Mouse (Mus musculus) midbrain, embryonic 13.5 days (tissue): ENCODE data around the gene Rtf2. TPM values are rescaled to one million over a fixed set of nuclear protein-coding genes. Genes with fewer than 3 reads are reported as not detected.

ENCODE experiments used
- ATAC-seq: fragments of 200-750 bp; cut with Nextera tagmentation; 2 replicates; pipeline ENCODE4 v1.8.0; 2017; ENCODE audit warnings: mild to moderate bottlenecking, moderate TSS enrichment, moderate library complexity
- H3K27ac ChIP-seq: fragments of 300-500 bp; sonication (generic); 2 replicates; pipeline ENCODE4 v1.5.1; 2015; ENCODE audit warnings: inconsistent platforms, mild to moderate bottlenecking, moderate library complexity
- H3K27me3 ChIP-seq: fragments of 300-500 bp; sonication (generic); 2 replicates; pipeline ENCODE4 v1.6.1; 2015; ENCODE audit warnings: mild to moderate bottlenecking, inconsistent platforms
- H3K36me3 ChIP-seq: fragments of 300-500 bp; sonication (generic); 2 replicates; pipeline ENCODE4 v1.6.1; 2015; ENCODE audit warnings: mild to moderate bottlenecking, inconsistent platforms
- H3K4me1 ChIP-seq: fragments of 300-500 bp; sonication (generic); replicated peaks from 2 replicates; pipeline ENCODE4 v1.6.1; 2015; ENCODE audit warnings: inconsistent platforms
- H3K4me2 ChIP-seq: fragments of 300-500 bp; sonication (generic); replicated peaks from 2 replicates; pipeline ENCODE4 v1.6.1; 2015; ENCODE audit warnings: moderate library complexity, mild to moderate bottlenecking, inconsistent platforms
- H3K4me3 ChIP-seq: fragments of 300-500 bp; sonication (generic); replicated peaks from 2 replicates; pipeline ENCODE4 v1.5.1; 2015; ENCODE audit warnings: mild to moderate bottlenecking, inconsistent platforms
- H3K9ac ChIP-seq: fragments of 300-500 bp; sonication (generic); replicated peaks from 2 replicates; pipeline ENCODE4 v1.6.1; 2015; ENCODE audit warnings: mild to moderate bottlenecking, inconsistent platforms
- H3K9me3 ChIP-seq: fragments of 300-500 bp; sonication (generic); 2 replicates; pipeline ENCODE4 v1.6.1; 2016; ENCODE audit warnings: mild to moderate bottlenecking, inconsistent platforms
- WGBS: fragments of 180-500 bp; shearing (Covaris S2); methylation state at CpG from one replicate; pipeline ENCODE4 v1.1.7; 2015; 5-methylcytosine and 5-hydroxymethylcytosine counted together
- polyA plus RNA-seq: library from polyadenylated mRNA; unstranded; fragments of >200 nt; fragmentation: Nextera tagmentation; extraction: Ambion mirVana; gene quantifications from 2 replicates; pipeline ENCODE4 v1.2.1, GENCODE M21; 2015

Rtf2 gene
- polyA plus RNA-seq, 1 experiment from 2014 or later = 94.2 TPM

- Histone ChIP-seq H3K9ac (no peak overlapping the region), H3K4me3 (no peak overlapping the region), H3K27ac (no peak overlapping the region), H3K27me3 (no peaks in the 10 kb centered on the region), H3K36me3 (no peaks in the 10 kb centered on the region), H3K4me2 (no peak overlapping the region), H3K4me1 (no peaks in the 10 kb centered on the region), H3K9me3 (no peaks in the 10 kb centered on the region)
- WGBS = 52% methylated on average over 7 of the region's 7 CpGs
- 0 out of 2 replicates have a peak, but pooled peaks have one; percentile 40 for ATAC-seq
Measured at GRCm38 (mm10) chr2:172500752-172501316, 60.5 kb downstream of the Rtf2 start.

GRCm38 (mm10) chr2:172501341-172501740 lies 61.0 kb downstream of the Rtf2 start:
- H3K27ac ChIP-seq = no peak overlapping the region
- H3K9me3 ChIP-seq = no peaks in the 10 kb centered on the region
- no peaks in the 10 kb centered on the region for H3K4me1 ChIP-seq
- no peak overlapping the region for H3K9ac ChIP-seq
- 1% methylated on average over 4 of the region's 4 CpGs for WGBS
- H3K4me2 ChIP-seq = no peak overlapping the region
- H3K36me3 ChIP-seq = no peaks in the 10 kb centered on the region
- no peaks in the 10 kb centered on the region for H3K27me3 ChIP-seq
- peak; percentile 55; the same call in 1 of the 2 replicates for ATAC-seq
- H3K4me3 ChIP-seq = no peak overlapping the region

GRCm38 (mm10) chr2:172502168-172502567 lies 61.8 kb downstream of the Rtf2 start:
- no peak overlapping the region for H3K9ac ChIP-seq
- H3K27ac ChIP-seq = no peak overlapping the region
- no peak overlapping the region for H3K4me3 ChIP-seq
- H3K36me3 ChIP-seq = no peaks in the 10 kb centered on the region
- H3K9me3 ChIP-seq = no peaks in the 10 kb centered on the region
- 73% methylated on average over 14 of the region's 14 CpGs for WGBS
- H3K4me1 ChIP-seq = no peaks in the 10 kb centered on the region
- no peak overlapping the region for H3K4me2 ChIP-seq
- no peaks in the 10 kb centered on the region for H3K27me3 ChIP-seq
- no peak for ATAC-seq

- ATAC-seq = no peak
- H3K4me3 ChIP-seq = no peak overlapping the region
- H3K4me2 ChIP-seq = no peak overlapping the region
- no peaks in the 10 kb centered on the region for H3K27me3 ChIP-seq
- H3K9ac ChIP-seq = no peak overlapping the region
- no peak overlapping the region for H3K27ac ChIP-seq
- no peaks in the 10 kb centered on the region for H3K9me3 ChIP-seq
- no peaks in the 10 kb centered on the region for H3K36me3 ChIP-seq
- 85% methylated on average over 7 of the region's 7 CpGs for WGBS
- H3K4me1 ChIP-seq = no peaks in the 10 kb centered on the region
Measured at GRCm38 (mm10) chr2:172506121-172506520, 65.8 kb downstream of the Rtf2 start.

- no peaks in the 10 kb centered on the region for H3K36me3 ChIP-seq
- H3K4me2 ChIP-seq = no peak overlapping the region
- H3K4me3 ChIP-seq = no peak overlapping the region
- H3K27me3 ChIP-seq = no peaks in the 10 kb centered on the region
- no peaks in the 10 kb centered on the region for H3K4me1 ChIP-seq
- H3K27ac ChIP-seq = no peak overlapping the region
- no peak for ATAC-seq
- no peaks in the 10 kb centered on the region for H3K9me3 ChIP-seq
- 92% methylated on average over 15 of the region's 15 CpGs for WGBS
- H3K9ac ChIP-seq = no peak overlapping the region
Measured at GRCm38 (mm10) chr2:172510056-172510712, 69.8 kb downstream of the Rtf2 start.

- H3K27ac ChIP-seq = no peak overlapping the region
- WGBS = 59% methylated on average over 3 of the region's 3 CpGs
- no peak overlapping the region for H3K4me3 ChIP-seq
- H3K27me3 ChIP-seq = no peaks in the 10 kb centered on the region
- no peak overlapping the region for H3K9ac ChIP-seq
- ATAC-seq = no peak
- H3K4me2 ChIP-seq = no peak overlapping the region
- no peaks in the 10 kb centered on the region for H3K4me1 ChIP-seq
- no peaks in the 10 kb centered on the region for H3K36me3 ChIP-seq
- H3K9me3 ChIP-seq = no peaks in the 10 kb centered on the region
Measured at GRCm38 (mm10) chr2:172510899-172511298, 70.5 kb downstream of the Rtf2 start.

GRCm38 (mm10) chr2:172516407-172516992 lies 76.1 kb downstream of the Rtf2 start:
- no peaks in the 10 kb centered on the region for H3K4me1 ChIP-seq
- no peak overlapping the region for H3K27ac ChIP-seq
- no peak overlapping the region for H3K4me2 ChIP-seq
- H3K27me3 ChIP-seq = 0 out of 2 replicates have a peak, but pooled peaks cover 6% of the 10 kb centered on the region
- H3K36me3 ChIP-seq = no peaks in the 10 kb centered on the region
- H3K4me3 ChIP-seq = no peak overlapping the region
- whole genome bisulfite sequencing = 28% methylated on average over 11 of the region's 11 CpGs
- H3K9me3 ChIP-seq = no peaks in the 10 kb centered on the region
- ATAC-seq = no peak
- no peak overlapping the region for H3K9ac ChIP-seq

Other genes starting within 250 kb of the Rtf2 start
- 0.22 and 0.23 TPM in 2 replicates for gene Mc3r, start 192.1 kb upstream of the Rtf2 start, polyA plus RNA-seq
- gene Fam210b, start 95.0 kb upstream of the Rtf2 start, polyA plus RNA-seq = 24.4 and 30.2 TPM in 2 replicates
- 42.1 and 43.3 TPM in 2 replicates for gene Aurka, start 70.0 kb upstream of the Rtf2 start, polyA plus RNA-seq
- gene Cstf1, start 69.9 kb upstream of the Rtf2 start, polyA plus RNA-seq = 30.5 and 31.6 TPM in 2 replicates
- gene Cass4, start 46.8 kb upstream of the Rtf2 start, polyA plus RNA-seq = 0.10 and 0.12 TPM in 2 replicates
- gene Gcnt7, start 18.0 kb downstream of the Rtf2 start, polyA plus RNA-seq = 1.7 and 2.3 TPM in 2 replicates
- 0.41 and 0.57 TPM in 2 replicates for gene Fam209, start 32.0 kb downstream of the Rtf2 start, polyA plus RNA-seq
- gene Tfap2c, start 109.0 kb downstream of the Rtf2 start, polyA plus RNA-seq = 0.53 and 1.6 TPM in 2 replicates